Mouse (Mus musculus) lung, postnatal 10 days (tissue): ENCODE results near the gene Stau1.

Experiments
- DNase-seq: peaks from one replicate; pipeline ENCODE4 v3.0.0; 2021

The Stau1 gene

GRCm38 (mm10) chr2:166995796-166996532 lies at the start of gene Stau1:
Gene Stau1 (minus strand): TSS chr2:166996299.
- DNase-seq, result peak; percentile 97

DNA sequence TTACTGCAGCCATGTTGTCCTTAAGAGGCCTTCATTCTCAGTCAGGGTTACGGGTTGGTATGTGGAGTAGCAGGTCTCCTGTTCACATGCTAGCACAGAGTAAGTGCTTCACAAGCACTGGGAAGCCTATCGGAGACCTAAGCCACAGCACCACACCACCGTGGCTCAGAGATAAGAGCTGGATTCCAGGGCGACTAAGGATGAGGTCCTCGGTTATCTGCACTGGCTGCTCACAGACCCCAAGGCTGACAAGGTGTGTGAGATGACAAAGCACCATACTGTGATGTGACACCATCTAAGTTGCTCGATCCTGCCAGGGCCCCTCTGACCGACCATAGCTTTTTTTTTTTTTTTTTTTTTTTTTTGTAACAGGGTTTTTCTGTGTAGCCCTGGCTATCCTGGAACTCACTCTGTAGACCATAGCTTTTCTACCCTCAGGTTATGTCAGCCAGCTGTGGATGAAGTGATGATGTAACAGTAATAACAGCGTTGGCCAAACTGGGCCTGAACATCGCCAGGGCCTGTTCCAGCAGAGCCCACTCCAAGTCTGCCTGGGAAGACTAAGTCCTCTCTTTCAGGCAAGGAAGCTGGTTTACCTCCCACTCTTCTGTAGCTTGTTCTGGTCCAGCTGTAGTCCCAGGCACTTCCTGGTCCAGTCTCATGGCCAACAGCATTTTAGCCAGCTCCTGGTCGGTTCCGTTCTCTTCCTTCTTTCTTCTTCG lies 47.5 kb upstream of the Stau1 start:
- DNase-seq, result no peak

DNA sequence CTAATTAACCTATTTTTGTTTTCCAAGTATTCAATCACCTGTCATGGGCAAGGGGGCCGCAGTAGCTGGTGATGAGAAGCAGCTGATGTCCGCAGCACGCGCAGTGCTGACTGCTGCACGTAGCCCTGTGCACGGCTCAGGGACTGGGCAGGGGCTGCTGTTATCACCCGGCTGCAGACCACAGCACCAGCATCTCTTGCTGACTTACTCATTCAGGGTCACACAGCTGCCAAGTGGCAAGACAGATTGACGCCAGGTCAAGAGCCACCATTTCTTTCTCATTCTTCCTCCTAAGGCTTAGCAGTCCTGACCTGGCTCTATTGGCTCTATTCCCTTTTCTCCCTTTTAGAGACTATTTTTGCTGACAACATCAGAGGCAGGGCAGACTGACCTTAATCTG lies 43.3 kb upstream of the Stau1 start:
- no peak for DNase-seq

- DNase-seq, result no peak
These were observed 42.6 kb upstream of the Stau1 start for GRCm38 (mm10) chr2:167038716-167039115.

- DNase-seq, result no peak
These were observed 42.2 kb upstream of the Stau1 start for GRCm38 (mm10) chr2:167038297-167038696.

DNA sequence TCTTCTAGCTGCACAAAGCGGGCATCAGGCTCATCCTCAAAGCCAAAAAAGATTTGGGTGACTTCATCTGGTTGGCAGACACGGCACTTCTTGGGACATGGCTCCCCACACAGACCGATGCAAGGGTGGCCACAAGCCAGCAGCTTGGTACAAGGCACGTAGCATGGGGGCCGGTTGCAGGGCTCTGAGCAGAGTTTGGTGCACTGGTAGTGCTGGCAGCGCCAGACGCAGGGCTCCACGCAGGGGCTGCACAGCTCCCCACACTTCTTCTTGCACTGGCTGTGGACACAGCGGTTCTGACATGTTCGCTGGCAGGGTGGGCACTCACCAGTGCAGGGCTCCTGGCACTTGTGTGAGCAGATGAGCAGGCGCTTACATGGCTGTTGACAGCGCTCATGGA lies 41.6 kb upstream of the Stau1 start:
- DNase-seq, result no peak

GRCm38 (mm10) chr2:167030507-167030906 lies 34.4 kb upstream of the Stau1 start:
- no peak for DNase-seq

DNA sequence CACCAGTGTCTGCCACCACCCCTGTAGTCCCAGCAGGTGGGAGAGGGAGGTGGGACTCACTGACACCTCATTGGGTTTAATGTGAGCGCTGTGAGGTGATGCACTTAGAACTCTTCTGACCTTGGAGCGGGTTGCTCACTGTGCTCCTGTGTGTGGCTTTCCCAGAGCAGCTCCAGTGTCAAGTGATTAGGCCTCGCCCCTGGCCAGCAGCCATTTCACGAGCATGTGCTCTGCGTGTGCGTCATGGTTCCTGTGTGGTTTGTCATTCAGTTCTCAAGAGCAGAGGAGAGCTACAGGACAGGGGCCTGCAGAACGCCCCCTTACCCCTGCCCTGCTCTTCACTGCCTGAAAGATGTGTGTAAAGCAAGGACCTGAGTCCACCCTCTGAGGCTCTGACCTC lies 32.5 kb upstream of the Stau1 start:
- DNase-seq, result no peak

- no peak for DNase-seq
These were observed 23.3 kb upstream of the Stau1 start for GRCm38 (mm10) chr2:167019396-167019795.

DNA sequence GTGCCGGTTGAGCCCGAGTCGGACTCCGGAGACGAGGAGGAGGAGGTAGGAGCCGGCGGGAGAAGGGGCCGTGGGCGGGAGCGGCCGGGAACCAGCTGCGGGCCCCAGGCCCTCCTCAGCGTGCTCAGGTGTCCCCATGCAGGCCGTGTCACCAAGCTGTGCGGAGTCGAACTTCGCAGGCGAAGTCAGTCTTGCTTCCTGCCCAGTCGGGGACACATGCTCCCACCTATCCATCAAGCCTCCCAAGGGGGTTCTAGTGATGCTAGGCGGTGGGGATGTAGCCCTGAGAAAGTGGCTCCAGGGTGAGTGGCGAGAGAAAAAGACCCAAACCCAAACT lies 19.3 kb upstream of the Stau1 start:
- no peak for DNase-seq

GRCm38 (mm10) chr2:167014702-167015381 lies 18.7 kb upstream of the Stau1 start, which contains the start of gene Ddx27:
Gene Ddx27 (plus strand): TSS chr2:167015193.
- peak; percentile 95 for DNase-seq

GRCm38 (mm10) chr2:167010546-167010945 lies 14.4 kb upstream of the Stau1 start:
- DNase-seq, result no peak

GRCm38 (mm10) chr2:167009483-167009882 lies 13.4 kb upstream of the Stau1 start:
- DNase-seq, result no peak

DNA sequence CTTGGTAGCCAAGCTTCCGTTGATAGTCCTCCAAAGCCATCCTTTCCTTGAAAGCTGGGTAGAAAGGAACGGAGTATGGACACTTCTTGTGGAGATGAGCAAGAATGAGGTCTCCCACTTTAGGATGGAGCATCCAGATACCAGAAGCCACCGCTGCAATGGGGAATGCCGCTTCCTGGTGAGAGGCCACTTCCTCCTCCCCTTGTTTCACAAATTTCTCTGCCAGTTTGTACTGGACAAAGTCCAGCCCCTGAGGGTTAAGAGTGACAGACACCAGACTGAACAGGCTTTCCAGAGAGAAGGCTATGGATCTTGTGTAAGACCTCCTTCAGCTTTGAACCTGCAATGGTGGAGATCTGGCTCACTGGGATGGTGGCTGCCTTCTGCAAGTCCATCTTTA lies 11.5 kb upstream of the Stau1 start:
- DNase-seq, result peak; percentile 22

DNA sequence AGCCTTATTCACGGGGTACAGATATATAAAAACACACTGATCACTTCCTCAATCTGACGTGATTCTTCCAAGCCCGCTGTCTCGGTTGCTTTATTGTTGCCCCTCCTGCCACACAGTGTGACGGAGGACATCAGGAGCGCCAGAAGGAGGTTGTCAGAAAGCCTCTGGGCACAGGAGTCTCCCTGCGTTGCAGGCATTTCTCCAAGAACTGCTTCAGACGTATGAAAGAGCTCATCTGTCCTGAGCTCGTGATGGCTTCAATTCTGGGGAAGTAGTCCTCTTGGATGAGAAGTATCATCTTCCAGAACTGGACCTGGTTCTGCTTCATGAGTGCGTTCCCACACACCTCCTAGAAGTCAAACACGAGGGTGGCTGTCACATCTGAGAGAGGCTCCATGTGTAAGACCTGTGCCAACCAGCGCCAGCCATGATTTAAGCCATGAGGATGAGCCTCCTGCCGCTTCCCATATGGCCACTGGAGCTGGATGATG lies 10.9 kb upstream of the Stau1 start:
- DNase-seq, result no peak

GRCm38 (mm10) chr2:167006355-167006754 lies 10.3 kb upstream of the Stau1 start:
- DNase-seq, result no peak

DNA sequence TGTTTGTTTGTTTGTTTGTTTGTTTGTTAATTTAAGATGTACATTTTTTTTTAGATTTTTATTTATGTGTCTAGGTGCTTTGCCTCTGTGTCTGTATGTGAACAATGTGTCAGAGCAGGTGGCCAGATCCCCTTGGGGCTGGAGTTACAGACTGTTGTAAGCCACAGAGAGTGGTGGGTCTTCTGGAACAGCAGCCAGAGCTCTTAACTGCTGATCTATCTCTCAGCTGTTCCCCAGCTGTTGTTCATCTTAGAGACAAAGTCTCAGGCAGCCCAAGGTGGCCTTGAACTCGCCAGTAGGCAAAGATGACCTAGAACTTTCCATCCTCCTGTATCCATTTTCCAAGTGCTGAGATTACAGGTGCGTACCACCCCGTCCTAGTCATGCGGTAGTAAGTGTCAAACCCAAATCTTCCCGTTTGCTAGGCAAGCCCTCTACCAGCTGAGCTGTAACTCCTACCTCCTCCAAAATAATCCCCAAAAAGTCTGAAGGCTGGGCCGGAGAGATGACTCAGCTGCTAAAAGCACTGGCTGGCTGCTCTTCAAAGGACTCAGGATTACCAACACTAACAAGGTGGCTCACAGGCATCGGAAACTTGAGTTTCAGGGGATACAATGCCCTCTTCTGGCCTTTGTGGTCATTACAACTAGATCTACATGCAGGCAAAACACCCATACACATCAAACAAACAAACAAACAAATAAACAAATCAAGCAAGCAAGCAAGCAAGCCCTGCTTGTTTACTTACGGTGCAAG lies 8.2 kb upstream of the Stau1 start:
- DNase-seq, result peak; percentile 81

- DNase-seq, result no peak
These were observed 5.4 kb upstream of the Stau1 start for GRCm38 (mm10) chr2:167001486-167001885.

GRCm38 (mm10) chr2:166996533-166996894 lies 415 bp upstream of the Stau1 start:
- no peak for DNase-seq

GRCm38 (mm10) chr2:166995021-166995795 lies 891 bp downstream of the Stau1 start:
- DNase-seq, result peak; percentile 22

- peak; percentile 50 for DNase-seq
These were observed 4.2 kb downstream of the Stau1 start for GRCm38 (mm10) chr2:166991945-166992344.

GRCm38 (mm10) chr2:166990861-166991260 lies 5.2 kb downstream of the Stau1 start:
- DNase-seq, result no peak
